Mouse (Mus musculus) embryonic facial prominence, embryonic 15.5 days (tissue): ENCODE results near the gene Scml4. TPM values are rescaled to one million over a fixed set of nuclear protein-coding genes. Genes with fewer than 3 reads are reported as not detected.

Experiments
- ATAC-seq: fragments of 200-750 bp; cut with Nextera tagmentation; 2 replicates; pipeline ENCODE4 v1.8.0; 2017; ENCODE audit warnings: low read depth, moderate TSS enrichment; ENCODE audit not compliant: insufficient number of reproducible peaks, low FRiP score, low TSS enrichment
- H3K27ac ChIP-seq: fragments of 300-500 bp; sonication (generic); replicated peaks from 2 replicates; pipeline ENCODE4 v1.5.1; 2015; ENCODE audit warnings: mild to moderate bottlenecking, inconsistent platforms
- H3K27me3 ChIP-seq: fragments of 300-500 bp; sonication (generic); 2 replicates; pipeline ENCODE4 v1.6.1; 2015; ENCODE audit warnings: inconsistent platforms
- H3K36me3 ChIP-seq: fragments of 300-500 bp; sonication (generic); 2 replicates; pipeline ENCODE4 v1.6.1; 2015; ENCODE audit warnings: mild to moderate bottlenecking, inconsistent platforms
- H3K4me1 ChIP-seq: fragments of 300-500 bp; sonication (generic); 2 replicates; pipeline ENCODE4 v1.6.1; 2015; ENCODE audit warnings: inconsistent platforms
- H3K4me2 ChIP-seq: fragments of 300-500 bp; sonication (generic); replicated peaks from 2 replicates; pipeline ENCODE4 v1.6.1; 2015; ENCODE audit warnings: mild to moderate bottlenecking, inconsistent platforms
- H3K4me3 ChIP-seq: fragments of 300-500 bp; sonication (generic); replicated peaks from 2 replicates; pipeline ENCODE4 v1.5.1; 2015; ENCODE audit warnings: mild to moderate bottlenecking, inconsistent platforms
- H3K9ac ChIP-seq: fragments of 300-500 bp; sonication (generic); 2 replicates; pipeline ENCODE4 v1.6.1; 2015; ENCODE audit warnings: inconsistent platforms
- H3K9me3 ChIP-seq: fragments of 300-500 bp; sonication (generic); replicated peaks from 2 replicates; pipeline ENCODE4 v1.6.1; 2016; ENCODE audit warnings: inconsistent platforms
- WGBS: fragments of 180-500 bp; shearing (Covaris S2); methylation state at CpG from one replicate; pipeline ENCODE4 v1.1.7; 2015; 5-methylcytosine and 5-hydroxymethylcytosine counted together
- polyA plus RNA-seq: library from polyadenylated mRNA; unstranded; fragments of >200 nt; fragmentation: Nextera tagmentation; extraction: Ambion mirVana; gene quantifications from 2 replicates; pipeline ENCODE4 v1.2.1, GENCODE M21; 2015

Scml4 gene
- polyA plus RNA-seq, 1 experiment from 2014 or later, result 1.3 TPM

DNA sequence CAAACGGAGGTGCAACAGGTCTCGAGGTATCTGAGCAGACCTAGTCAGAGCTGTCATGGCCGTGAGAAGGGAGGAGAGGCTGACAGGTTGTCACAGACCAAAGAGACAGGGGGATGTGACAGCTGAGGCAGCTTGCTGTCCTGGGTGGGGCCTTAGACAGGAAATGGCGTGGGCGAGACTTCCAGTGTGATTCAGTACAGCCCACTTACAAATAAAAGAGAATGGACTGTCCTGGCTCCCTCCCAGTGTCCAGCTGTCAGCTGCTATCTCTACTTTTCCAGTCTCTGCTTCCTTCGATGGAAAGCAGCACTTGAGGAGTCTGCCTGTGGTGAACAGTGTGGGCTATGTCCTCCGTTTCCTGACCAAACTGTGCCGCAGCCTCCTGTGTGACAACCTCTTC, 74.5 kb downstream of the Scml4 start:
- Histone ChIP-seq H3K4me3 (no peak overlapping the region), H3K4me1 (peaks cover 9% of the 10 kb centered on the region), H3K9me3 (no peaks in the 10 kb centered on the region), H3K27ac (no peak overlapping the region), H3K36me3 (no peaks in the 10 kb centered on the region), H3K27me3 (no peaks in the 10 kb centered on the region), H3K4me2 (no peak overlapping the region), H3K9ac (no peak overlapping the region)
- 63% methylated on average over 8 of the region's 8 CpGs for WGBS
- no peak for ATAC-seq

DNA sequence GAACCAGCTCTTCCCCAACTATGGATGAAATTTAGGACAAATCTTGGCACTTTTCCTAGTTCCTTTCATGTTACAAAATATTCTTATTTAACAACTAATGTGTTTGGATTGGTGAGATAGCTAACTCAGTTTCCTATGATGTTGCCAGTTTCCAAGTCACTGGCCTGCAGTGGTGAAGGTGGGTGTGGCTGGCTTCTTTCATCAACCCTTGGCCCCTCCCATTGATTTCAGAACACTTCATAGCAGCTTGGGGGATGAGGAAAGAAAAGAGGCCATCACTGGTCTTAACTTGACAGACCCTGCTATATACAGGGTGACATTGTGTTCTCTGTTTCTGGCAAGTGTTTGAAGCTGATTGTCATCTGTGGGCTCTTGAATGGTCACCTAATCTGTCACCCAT, 76.0 kb downstream of the Scml4 start:
- Histone ChIP-seq H3K4me3 (no peak overlapping the region), H3K9ac (no peak overlapping the region), H3K27me3 (peaks cover 3% of the 10 kb centered on the region; the same call in 1 of the 2 replicates), H3K9me3 (no peaks in the 10 kb centered on the region), H3K36me3 (no peaks in the 10 kb centered on the region), H3K27ac (no peak overlapping the region), H3K4me1 (peaks cover 17% of the 10 kb centered on the region), H3K4me2 (no peak overlapping the region)
- no peak for ATAC-seq

DNA sequence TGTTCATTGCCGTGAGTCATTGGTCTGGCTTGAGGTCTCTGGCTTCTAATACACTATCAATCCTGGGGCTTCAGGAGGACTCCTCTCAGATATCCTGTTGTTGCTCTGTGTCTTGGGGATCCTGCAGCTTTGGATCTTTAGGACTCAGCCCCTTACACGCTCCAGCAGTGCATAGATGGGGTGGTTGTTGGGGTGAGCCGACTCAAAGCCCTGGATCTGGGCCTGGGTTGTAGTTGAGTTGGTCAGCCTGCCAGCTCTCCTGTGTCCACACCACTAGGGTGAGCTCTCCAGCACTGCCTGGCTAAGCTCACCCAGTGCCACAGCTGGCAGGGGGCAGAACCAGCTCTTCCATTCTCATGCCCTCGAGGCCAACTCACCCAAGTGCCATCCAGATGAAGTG, 78.2 kb downstream of the Scml4 start:
- H3K36me3 ChIP-seq, result no peaks in the 10 kb centered on the region
- H3K4me2 ChIP-seq, result no peak overlapping the region
- no peak overlapping the region for H3K9ac ChIP-seq
- 83% methylated on average over 4 of the region's 4 CpGs for WGBS
- H3K27me3 ChIP-seq, result peaks cover 3% of the 10 kb centered on the region; the same call in 1 of the 2 replicates
- H3K9me3 ChIP-seq, result no peaks in the 10 kb centered on the region
- no peak overlapping the region for H3K4me3 ChIP-seq
- peaks cover 9% of the 10 kb centered on the region for H3K4me1 ChIP-seq
- no peak for ATAC-seq
- no peak overlapping the region for H3K27ac ChIP-seq

DNA sequence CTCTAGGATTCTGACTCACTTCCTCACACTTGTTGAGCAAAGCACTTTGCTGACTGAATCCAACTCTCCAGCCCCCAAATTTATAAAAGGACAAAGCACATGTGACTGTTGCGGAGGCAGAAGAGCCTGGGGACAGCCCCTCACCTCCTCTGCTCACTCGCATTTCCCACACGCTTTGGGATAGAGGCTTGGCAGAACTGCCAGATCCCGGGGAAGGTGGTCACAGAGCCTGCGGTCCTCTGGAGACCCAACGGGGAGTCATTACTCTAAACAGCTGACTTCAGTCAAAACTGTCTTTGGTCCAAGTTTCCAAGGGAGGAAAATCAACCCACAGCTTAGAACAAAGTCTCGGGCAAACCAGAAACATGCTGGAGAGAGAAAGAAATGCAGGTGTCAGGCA, 79.5 kb downstream of the Scml4 start:
- WGBS, result 34% methylated on average over 7 of the region's 7 CpGs
- peaks cover 9% of the 10 kb centered on the region for H3K4me1 ChIP-seq
- peaks cover 3% of the 10 kb centered on the region; the same call in 1 of the 2 replicates for H3K27me3 ChIP-seq
- no peaks in the 10 kb centered on the region for H3K36me3 ChIP-seq
- H3K9me3 ChIP-seq, result no peaks in the 10 kb centered on the region
- no peak overlapping the region for H3K4me3 ChIP-seq
- peak overlapping the region; percentile 48; the same call in 1 of the 2 replicates for H3K27ac ChIP-seq
- no peak overlapping the region for H3K4me2 ChIP-seq
- no peak for ATAC-seq
- no peak overlapping the region for H3K9ac ChIP-seq

DNA sequence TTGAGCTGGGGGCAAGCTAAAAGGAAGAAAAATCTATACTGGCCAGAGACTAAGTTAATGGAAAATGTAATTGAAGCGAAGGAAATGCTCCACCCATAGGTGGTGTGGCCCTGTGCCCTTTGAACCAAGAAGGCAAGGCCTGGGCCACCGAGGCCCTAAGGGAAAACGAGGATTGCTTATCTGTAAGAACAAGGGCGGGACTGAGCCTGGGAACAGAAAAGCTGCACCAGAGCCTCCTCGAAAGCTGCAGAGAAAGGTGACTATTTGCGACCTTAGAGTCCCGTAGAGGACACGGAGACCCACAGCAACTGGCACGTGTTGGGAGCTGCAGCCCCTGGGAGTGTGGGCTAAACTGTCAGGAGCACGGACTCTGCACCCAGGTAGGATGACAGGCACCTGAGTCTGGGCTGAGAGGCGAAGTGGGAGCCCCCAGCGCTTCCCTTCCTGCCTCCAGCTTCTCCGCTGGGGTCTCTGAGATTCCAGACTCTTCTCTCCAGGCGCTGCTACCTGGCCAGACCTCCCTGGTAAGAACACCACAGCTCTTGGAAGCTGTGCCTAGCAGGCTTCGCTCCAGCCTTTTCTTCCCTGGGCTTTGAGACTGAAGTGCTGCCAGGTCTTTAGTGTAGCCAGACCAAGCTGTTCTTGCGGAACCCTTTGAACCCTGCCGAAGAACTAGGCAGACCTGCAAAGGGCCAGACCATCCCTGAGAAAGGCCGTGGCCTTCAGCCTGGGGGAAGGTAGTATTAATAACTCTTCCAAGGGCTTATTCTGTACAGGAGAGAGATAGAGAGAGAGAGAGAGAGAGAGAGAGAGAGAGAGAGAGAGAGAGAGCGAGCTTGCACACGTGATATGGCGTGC, 80.3 kb downstream of the Scml4 start:
- Histone ChIP-seq H3K36me3 (no peaks in the 10 kb centered on the region), H3K9me3 (no peaks in the 10 kb centered on the region), H3K9ac (no peak overlapping the region), H3K27me3 (peaks cover 3% of the 10 kb centered on the region; the same call in 1 of the 2 replicates), H3K27ac (peak overlapping the region; percentile 48), H3K4me1 (peaks cover 9% of the 10 kb centered on the region), H3K4me3 (no peak overlapping the region), H3K4me2 (no peak overlapping the region)
- WGBS, result 63% methylated on average over 21 of the region's 21 CpGs
- no peak for ATAC-seq

DNA sequence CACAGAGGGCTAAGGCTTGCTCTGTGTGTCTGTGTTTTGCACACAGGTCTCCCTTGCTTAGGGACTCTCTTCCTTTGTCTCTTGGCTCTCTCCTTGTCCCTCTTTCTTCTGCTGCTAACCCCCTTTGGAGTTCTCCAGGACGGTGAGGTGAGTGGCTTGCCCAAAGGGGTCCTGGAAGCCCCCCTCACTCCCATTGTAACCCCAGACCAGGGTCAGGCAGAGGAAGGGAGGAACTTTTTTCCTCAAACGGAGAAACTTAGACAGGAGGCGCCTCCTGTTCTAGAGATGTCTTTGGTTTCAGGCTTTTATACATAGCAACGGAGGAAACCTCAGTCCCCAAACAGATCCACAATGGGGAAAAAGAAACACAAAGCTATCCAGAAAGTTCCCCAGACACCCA, 81.1 kb downstream of the Scml4 start:
- ATAC-seq, result no peak
- H3K4me2 ChIP-seq, result peak overlapping the region; percentile 20; the same call in 1 of the 2 replicates
- H3K4me3 ChIP-seq, result no peak overlapping the region
- peak overlapping the region; percentile 48; the same call in 1 of the 2 replicates for H3K27ac ChIP-seq
- H3K27me3 ChIP-seq, result peaks cover 3% of the 10 kb centered on the region; the same call in 1 of the 2 replicates
- peaks cover 9% of the 10 kb centered on the region for H3K4me1 ChIP-seq
- no peak overlapping the region for H3K9ac ChIP-seq
- no peaks in the 10 kb centered on the region for H3K36me3 ChIP-seq
- WGBS, result 73% methylated on average over 4 of the region's 4 CpGs
- H3K9me3 ChIP-seq, result no peaks in the 10 kb centered on the region

DNA sequence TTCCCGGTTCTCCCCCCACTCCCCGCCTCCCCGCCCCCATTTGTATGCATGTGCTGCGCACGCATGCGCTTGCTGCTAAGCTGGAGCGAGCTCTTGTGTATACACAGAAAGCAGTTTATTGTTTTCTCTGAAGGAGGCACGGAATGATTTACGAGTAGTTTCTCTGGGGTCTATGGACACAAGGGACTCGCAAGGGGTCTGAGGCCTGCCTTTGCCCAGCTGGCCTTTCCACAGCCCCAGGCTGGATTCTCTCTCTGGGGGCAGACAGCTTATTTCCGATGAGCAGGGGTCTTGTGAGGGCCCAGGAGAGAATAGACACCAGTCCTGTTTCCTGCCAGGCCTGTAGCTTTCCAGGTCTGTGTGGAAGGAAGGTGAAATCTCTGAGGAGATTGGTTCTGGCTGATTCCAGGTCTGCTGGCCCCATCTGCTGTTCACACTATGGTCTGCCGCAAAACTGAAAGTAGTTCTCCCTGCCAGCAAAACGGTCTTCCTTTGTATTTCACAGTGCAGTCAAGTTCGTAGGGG, 81.6 kb downstream of the Scml4 start:
- Histone ChIP-seq H3K4me3 (no peak overlapping the region), H3K27ac (peak overlapping the region; percentile 13; the same call in 1 of the 2 replicates)
- 59% methylated on average over 14 of the region's 14 CpGs for WGBS

DNA sequence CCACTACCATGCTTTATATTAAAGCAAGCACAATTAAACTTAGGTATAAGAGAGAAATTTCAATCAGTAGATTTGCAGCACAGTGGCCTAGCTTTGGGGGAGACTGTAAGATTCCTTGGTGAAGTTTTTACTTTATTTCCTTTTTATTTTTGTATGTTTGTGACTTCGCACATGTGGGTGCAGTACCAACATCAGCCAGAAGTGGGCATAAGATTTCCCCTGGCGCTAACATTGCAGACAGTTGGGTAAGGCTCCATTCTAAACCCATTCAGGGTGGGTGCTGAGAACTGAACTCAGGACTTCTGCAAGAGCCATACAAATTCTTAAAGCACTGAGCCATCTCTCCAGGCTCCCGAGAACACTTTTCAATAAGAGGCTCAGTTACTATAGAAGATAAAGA, 82.1 kb downstream of the Scml4 start:
- no peaks in the 10 kb centered on the region for H3K9me3 ChIP-seq
- no peak overlapping the region for H3K4me2 ChIP-seq
- H3K9ac ChIP-seq, result no peak overlapping the region
- peaks cover 9% of the 10 kb centered on the region for H3K4me1 ChIP-seq
- no peak overlapping the region for H3K4me3 ChIP-seq
- H3K27ac ChIP-seq, result no peak overlapping the region
- no peak for ATAC-seq
- no peaks in the 10 kb centered on the region for H3K36me3 ChIP-seq
- peaks cover 3% of the 10 kb centered on the region; the same call in 1 of the 2 replicates for H3K27me3 ChIP-seq
- 91% methylated on average over 3 of the region's 3 CpGs for WGBS

More for the DNA sequence above, 81.6 kb downstream of the Scml4 start:
- Histone ChIP-seq H3K4me2 (peak overlapping the region; percentile 20), H3K27me3 (peaks cover 3% of the 10 kb centered on the region; the same call in 1 of the 2 replicates), H3K4me1 (peaks cover 9% of the 10 kb centered on the region), H3K9ac (no peak overlapping the region), H3K9me3 (no peaks in the 10 kb centered on the region), H3K36me3 (no peaks in the 10 kb centered on the region)
- ATAC-seq, result peak; percentile 78

DNA sequence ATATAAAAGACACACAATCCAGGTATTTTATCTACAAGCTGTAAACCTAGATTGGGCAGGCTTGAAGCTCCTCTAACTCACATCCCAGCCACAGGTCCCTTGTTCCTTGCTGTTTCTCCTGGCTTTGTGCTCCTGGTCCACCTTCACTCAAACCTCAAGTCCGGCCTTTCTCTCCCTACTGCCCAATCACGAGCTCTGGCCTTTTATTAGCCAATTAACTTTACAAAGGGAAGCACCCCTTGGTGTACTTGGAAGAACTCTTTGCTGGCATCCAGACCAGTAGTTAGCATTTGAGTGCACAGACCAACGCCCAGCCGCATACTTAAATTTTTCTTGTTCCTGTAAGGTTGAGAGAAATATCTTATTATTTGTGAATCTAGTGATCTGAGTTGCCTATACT, 85.1 kb downstream of the Scml4 start:
- Histone ChIP-seq H3K4me2 (no peak overlapping the region), H3K27me3 (peaks cover 2% of the 10 kb centered on the region; the same call in 1 of the 2 replicates), H3K9ac (no peak overlapping the region), H3K27ac (no peak overlapping the region), H3K36me3 (no peaks in the 10 kb centered on the region), H3K4me3 (no peak overlapping the region), H3K4me1 (peaks cover 14% of the 10 kb centered on the region), H3K9me3 (no peaks in the 10 kb centered on the region)
- ATAC-seq, result no peak
- WGBS, result 61% methylated on average over 4 of the region's 4 CpGs

DNA sequence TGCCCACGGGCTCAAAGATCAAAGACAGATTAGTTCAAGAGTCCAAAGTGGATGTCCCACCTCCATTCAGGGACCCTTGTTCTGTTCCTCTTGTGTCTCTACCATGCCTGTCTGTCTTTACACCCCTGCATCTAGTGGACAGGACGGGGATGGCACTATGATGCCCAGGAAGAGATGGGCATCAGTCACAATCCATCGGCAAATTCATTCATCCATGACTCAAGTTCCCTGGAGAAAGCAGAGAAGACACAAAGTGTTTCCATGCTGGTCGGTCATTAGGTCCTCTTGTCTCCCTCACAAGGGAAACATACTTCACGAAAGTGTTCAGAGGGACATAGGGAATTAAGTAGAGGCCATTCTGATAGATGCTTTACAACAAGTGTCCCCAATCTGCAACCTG, 87.2 kb downstream of the Scml4 start:
- WGBS, result 85% methylated on average over 5 of the region's 5 CpGs
- H3K4me2 ChIP-seq, result no peak overlapping the region
- H3K4me1 ChIP-seq, result peaks cover 30% of the 10 kb centered on the region
- no peak overlapping the region for H3K4me3 ChIP-seq
- H3K27ac ChIP-seq, result no peak overlapping the region
- no peak overlapping the region for H3K9ac ChIP-seq
- ATAC-seq, result no peak
- H3K9me3 ChIP-seq, result no peaks in the 10 kb centered on the region
- H3K36me3 ChIP-seq, result no peaks in the 10 kb centered on the region
- no peaks in the 10 kb centered on the region for H3K27me3 ChIP-seq

DNA sequence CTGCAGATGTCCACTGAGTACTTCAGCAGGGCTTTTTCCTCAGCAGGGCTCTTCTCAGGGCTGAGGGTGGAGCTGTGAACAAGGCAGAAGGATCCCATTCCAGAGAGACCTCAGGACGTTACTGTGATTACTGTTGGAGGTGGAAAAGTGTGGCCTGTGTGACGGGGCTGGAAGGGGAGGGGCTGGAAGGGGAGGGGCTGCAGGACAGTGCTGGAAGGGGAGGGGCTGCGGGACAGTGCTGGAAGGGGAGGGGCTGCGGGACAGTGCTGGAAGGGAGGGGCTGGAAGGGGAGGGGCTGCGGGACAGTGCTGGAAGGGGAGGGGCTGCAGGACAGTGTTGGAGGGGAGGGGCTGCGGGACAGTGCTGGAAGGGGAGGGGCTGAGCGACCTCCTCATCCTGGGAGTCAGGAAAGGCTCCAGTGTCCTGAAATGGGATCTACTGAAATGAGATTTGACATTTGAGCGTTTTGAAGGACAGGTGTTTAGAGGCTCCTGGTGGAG, 90.1 kb downstream of the Scml4 start:
- Histone ChIP-seq H3K27ac (peak overlapping the region; percentile 55), H3K36me3 (no peaks in the 10 kb centered on the region), H3K4me3 (peak overlapping the region; percentile 13; the same call in 1 of the 2 replicates), H3K9ac (no peak overlapping the region), H3K9me3 (no peaks in the 10 kb centered on the region), H3K27me3 (no peaks in the 10 kb centered on the region), H3K4me1 (peaks cover 32% of the 10 kb centered on the region), H3K4me2 (peak overlapping the region; percentile 43)
- peak; percentile 83 for ATAC-seq
- WGBS, result 1% methylated on average over 8 of the region's 8 CpGs
